Mouse (Mus musculus) adrenal gland, postnatal 14 days (tissue): ENCODE data around the gene Nek10. TPM values are rescaled to one million over a fixed set of nuclear protein-coding genes. Genes with fewer than 3 reads are reported as not detected.
"Not testable (repeated sequence)": the region's sequence is repeated elsewhere in the genome, so short reads cannot be mapped to it uniquely, and the experiment has no call there.

Experiments
- DNase-seq: peaks from one replicate; pipeline ENCODE4 v3.0.0; 2021; ENCODE audit warnings: mixed read lengths
- long read RNA-seq, 2 experiments: library from polyadenylated mRNA; stranded (forward); transcript quantifications; one replicate each; pipeline ENCODE4 v2.0.0; 2021
- total RNA-seq: library from RNA; stranded (reverse); gene quantifications from 2 replicates; pipeline ENCODE4 v1.2.3, GENCODE M21; 2021

Gene Nek10
- 0.08 and 0.11 TPM in 2 replicates for total RNA-seq
- long read RNA-seq, experiment 1, result 0 reads
- long read RNA-seq, experiment 2, result 0 reads

DNA sequence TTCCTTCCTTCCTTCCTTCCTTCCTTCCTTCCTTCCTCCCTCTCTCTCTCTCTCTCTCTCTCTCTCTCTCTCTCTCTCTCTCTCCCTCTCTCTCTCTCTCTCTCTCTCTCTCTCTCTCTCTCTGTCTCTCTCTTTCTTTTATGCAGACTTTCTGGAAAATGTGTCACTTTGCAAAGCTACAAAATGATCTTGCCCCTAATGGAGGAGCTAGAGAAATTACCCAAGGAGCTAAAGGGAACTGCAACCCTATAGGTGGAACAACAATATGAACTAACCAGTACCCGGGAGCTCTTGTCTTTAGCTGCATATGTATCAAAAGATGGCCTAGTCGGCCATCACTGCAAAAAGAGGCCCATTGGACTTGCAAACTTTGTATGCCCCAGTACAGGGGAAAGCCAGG is at the start of gene Nek10:
TSS of gene Nek10 (plus strand) at position 301 of the 400 bp plus-strand sequence.
- DNase-seq, result not testable (repeated sequence)

DNA sequence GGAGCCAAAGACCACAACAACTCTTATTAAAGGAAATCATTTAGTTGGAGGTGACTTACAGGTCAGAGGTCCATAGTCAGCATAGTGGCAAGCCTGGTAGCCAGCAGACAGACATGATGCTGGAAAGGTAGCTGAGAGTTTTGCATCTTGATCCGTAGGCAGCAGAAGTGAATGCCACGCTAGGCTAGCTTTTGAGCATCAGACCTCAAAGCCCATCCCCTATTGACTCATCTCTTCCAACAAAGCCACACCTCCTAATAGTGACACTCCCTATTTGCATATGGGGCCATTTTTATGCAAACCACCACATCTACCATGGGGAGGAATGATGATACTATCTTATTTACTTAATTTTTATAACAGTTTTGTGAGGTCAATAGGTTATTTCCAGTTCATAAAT is 22.0 kb upstream of the Nek10 start:
- no peak for DNase-seq

GRCm38 (mm10) chr14:14784223-14784622 is 19.0 kb upstream of the Nek10 start:
- DNase-seq, result no peak

GRCm38 (mm10) chr14:14786979-14787378 is 16.2 kb upstream of the Nek10 start:
- DNase-seq, result no peak

- no peak for DNase-seq
Observed at GRCm38 (mm10) chr14:14789840-14790470, 13.3 kb upstream of the Nek10 start.

- no peak for DNase-seq
Observed at GRCm38 (mm10) chr14:14799861-14800260, 3.4 kb upstream of the Nek10 start.

GRCm38 (mm10) chr14:14800332-14800731 is 2.9 kb upstream of the Nek10 start:
- no peak for DNase-seq

DNA sequence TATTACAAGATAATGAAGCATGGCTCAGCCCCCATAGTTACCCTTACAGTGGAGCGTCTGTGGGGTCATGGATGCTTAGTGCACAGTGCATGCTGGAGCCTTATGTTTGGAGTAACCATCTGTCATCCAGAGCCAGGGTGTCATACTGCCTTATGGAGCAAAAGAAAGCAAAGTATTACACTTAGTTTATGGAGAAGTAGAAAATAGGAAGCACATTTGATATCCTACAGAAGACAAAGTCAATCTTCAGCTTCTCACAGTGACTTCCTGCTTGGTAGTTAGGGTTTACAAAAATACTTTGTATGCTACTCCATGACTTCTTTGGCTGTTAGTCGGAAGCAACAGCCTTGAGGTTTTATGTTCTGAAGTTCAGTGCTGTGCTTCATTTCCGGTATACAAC is 2.4 kb upstream of the Nek10 start:
- no peak for DNase-seq

DNA sequence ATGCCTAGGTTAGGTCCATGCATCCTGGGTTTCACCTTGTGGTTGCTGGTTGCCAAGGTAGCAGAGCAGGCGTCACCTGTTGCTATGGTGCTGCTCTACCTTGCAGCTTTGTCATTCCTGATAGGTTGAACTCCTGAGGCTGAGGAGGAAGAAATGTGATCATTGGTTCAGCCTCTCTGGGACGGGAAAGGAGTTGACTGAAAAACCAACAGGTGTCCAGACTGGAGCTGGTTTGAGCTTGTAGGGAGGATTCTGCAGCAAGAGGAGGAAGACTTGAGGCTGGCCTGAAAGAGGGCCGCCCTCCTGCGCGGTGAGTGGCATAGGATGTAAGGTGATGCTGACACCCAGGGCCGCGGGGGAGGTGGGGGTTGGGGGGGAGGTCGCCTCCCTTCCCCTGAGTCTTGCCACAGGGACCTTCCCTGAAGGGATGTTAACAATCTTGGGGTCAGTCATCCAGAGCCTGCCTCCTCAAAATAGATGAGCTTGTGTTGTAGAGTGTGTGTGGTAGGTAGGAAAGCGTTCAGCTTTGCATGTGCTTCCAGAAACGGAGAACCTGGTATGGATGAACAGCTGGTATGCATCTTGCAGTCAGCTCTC is 804 bp downstream of the Nek10 start:
- peak; percentile 26 for DNase-seq

DNA sequence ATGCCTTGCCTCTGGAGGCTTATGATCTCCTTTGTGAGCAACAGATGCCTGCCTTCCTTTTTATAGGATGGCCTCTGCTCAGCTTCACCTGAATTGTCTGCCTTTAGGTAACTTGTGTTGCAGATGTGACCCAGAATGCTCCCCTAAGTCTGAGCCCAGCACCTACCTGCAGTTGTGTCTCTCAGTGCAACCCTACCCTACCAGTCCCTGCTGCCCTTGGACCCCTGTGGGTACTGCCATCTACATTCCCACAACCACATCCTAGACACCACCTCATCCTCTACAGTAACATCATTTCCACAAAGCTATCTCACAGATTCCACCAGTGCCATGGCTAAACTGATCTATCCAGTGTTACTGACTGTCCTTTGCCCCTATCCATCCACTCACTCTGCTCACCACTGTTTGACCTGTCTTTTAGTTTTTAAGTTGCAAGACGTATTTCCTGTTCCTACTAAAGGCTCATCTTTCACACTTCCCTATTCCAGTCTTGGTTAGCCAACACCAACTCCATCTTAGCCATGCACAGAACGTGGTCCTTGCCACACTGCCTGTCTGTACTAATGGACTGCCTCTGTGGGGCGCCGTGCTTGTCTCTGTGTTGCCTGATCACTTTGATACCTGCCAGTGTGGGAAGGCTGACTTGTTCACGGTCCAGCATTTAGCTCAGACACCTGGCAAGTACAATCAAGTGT is 1.4 kb downstream of the Nek10 start:
- DNase-seq, result no peak

GRCm38 (mm10) chr14:14832520-14833240 is 29.5 kb downstream of the Nek10 start:
- DNase-seq, result peak; percentile 91

DNA sequence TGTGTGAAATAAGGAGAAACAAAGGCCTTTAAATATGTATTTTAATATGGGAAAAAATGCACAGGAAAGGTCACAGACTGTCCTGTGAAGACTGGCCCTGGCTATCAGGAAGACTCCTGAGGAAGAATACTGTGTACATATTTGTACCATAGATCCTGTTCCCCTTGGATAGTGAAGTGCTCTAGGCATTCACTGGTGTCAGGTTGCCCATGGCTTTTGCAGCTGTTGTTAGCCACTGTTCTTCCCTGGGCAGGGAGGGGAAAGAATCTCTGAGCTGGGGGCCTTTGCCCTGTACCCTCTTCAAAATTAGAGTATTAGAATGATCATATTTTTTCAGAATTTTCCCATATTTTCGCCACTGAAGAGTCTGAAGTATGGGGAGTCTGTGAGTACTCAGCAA is 30.3 kb downstream of the Nek10 start:
- no peak for DNase-seq

DNA sequence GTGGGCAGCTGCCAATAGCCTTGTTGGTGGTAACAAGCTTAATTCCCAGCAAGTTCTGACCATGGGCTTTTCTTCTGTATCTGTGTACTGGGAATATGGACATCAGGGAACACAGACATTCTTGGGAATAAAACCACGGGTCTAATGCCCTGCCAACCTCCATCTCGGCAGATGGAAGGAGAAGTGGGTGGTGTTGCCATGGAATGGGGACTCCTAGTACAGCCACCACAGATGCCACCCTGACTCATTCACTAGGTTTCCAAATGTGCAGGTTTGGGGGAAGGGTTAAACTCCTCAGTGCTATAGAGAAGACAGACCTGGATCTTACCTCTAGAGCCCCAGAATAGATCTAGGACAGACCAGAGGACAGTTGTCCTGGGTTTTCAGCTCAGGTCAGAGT is 31.1 kb downstream of the Nek10 start:
- no peak for DNase-seq

DNA sequence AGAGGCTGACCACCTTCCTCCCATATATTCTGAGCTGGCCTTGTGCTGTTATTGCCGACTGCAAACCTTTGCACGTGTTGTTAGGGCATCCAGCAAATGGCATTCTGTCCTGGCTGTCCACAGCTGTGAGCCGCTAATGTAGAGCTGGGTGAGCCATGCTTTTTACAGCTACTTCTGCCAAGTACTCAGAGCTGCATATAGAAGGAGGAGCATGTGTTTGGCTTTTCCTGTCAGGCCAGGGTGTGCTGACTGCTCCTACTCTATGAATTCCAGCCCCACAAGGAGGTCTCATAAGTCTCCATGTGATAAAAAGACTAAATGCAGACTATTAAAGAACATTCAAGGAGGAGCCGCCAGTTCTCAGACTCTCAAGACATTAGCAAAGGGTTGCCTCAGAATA is 34.4 kb downstream of the Nek10 start:
- no peak for DNase-seq

DNA sequence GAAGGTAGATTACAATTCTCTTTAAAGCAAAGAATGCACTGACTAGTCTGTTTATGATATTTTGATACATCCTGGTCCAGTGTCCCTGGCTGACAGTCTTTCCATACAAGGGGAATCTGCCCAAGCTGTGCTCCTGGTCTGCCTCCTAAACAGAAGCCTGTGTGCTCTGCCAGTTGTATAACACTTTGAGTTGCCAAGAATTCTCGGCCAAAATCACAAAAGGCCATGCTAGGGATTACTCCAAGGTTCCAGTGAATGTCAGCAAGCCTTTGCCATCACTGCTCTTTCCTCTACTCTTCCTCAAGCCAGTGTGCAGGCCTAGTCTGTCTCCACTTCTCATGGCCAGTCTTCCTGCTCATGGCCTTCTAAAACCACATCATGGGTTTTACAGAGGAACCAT is 34.9 kb downstream of the Nek10 start:
- DNase-seq, result peak; percentile 56

- peak; percentile 14 for DNase-seq
Observed at GRCm38 (mm10) chr14:14842734-14843530, 39.7 kb downstream of the Nek10 start.

GRCm38 (mm10) chr14:14852838-14853237 is 49.6 kb downstream of the Nek10 start:
- peak; percentile 31 for DNase-seq

- no peak for DNase-seq
Observed at GRCm38 (mm10) chr14:14860331-14860730, 57.1 kb downstream of the Nek10 start.

DNA sequence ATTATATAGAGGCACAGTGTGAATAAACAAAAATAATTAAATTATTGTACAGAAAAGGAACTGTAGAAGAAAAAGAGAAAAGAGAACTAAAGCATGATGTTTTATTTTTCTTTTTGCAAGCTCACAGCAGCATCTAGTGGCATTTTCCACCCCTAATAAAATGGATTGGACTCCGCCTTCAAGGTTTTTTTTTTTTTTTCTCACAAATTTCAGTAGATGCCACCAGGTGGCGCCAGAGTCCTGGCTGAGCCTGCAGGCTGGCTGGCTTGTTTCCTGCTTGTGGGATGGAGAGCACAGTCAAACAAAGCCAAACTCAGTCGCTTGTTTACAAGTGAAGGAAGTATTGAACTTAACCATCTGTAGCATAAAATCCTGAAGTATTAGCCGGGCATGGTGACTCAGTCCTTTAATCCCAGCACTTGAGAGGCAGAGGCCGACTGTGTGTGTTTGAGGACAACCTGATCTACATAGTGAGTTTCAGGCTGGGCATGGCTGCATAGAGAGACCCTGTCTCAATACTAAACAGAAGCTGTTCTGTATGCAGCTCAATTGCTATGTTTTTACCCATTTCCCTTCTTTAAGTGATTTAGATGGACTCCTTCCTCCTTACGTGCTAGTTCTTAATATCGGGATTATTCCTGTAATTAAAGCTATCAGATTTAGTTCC is 60.6 kb downstream of the Nek10 start:
- peak; percentile 89 for DNase-seq

- no peak for DNase-seq
Observed at GRCm38 (mm10) chr14:14869239-14869638, 66.0 kb downstream of the Nek10 start.

DNA sequence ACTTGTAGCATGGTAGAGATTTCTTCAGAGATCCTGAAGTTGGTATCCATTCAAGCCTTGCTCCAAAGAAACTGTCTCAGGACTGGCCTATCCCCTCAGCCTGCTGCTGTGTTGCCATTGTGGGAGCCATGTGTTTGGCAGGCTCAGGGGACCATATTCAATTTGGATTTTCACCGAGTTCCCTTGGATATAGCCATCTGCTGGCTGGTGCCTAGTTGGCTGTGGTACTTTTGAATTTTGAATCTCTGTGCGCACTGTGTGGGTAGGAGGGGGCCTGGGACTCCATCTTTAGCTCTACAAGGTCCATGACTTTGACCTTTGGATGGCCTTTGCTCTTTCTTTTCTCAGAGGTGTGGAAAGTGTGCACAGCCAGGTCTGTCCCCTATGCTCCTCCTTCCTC is 66.8 kb downstream of the Nek10 start:
- DNase-seq, result no peak

- no peak for DNase-seq
Observed at GRCm38 (mm10) chr14:14870463-14870862, 67.2 kb downstream of the Nek10 start.
